Mouse (Mus musculus) cerebral cortex, adult 2 months (tissue): ENCODE data around the gene Mitf.

Experiments used
- WGBS: fragments of 180-500 bp; shearing (Covaris S2); methylation state at CpG from one replicate; pipeline ENCODE4 v1.1.7; 2018; 5-methylcytosine and 5-hydroxymethylcytosine counted together

Gene Mitf

GRCm38 (mm10) chr6:97882931-97883330 lies 76.1 kb downstream of the Mitf start:
- 61% methylated on average over 8 of the region's 8 CpGs for WGBS

GRCm38 (mm10) chr6:97883496-97883895 lies 76.6 kb downstream of the Mitf start:
- WGBS = 57% methylated on average over 2 of the region's 2 CpGs

GRCm38 (mm10) chr6:97884971-97885370 lies 78.1 kb downstream of the Mitf start:
- WGBS = 98% methylated on average over 4 of the region's 4 CpGs

GRCm38 (mm10) chr6:97885606-97886005 lies 78.8 kb downstream of the Mitf start:
- WGBS = 83% methylated on average over 3 of the region's 3 CpGs

GRCm38 (mm10) chr6:97887893-97888292 lies 81.0 kb downstream of the Mitf start:
- WGBS = 84% methylated on average over 4 of the region's 4 CpGs

GRCm38 (mm10) chr6:97888596-97888995 lies 81.7 kb downstream of the Mitf start:
- WGBS = 85% methylated on average over 3 of the region's 3 CpGs

GRCm38 (mm10) chr6:97893546-97893945 lies 86.7 kb downstream of the Mitf start:
- WGBS = 85% methylated on average over 5 of the region's 5 CpGs

GRCm38 (mm10) chr6:97897191-97897590 lies 90.3 kb downstream of the Mitf start:
- WGBS = 81% methylated on average over 6 of the region's 6 CpGs

GRCm38 (mm10) chr6:97898085-97898484 lies 91.2 kb downstream of the Mitf start:
- 81% methylated on average over 5 of the region's 5 CpGs for WGBS

GRCm38 (mm10) chr6:97901561-97901960 lies 94.7 kb downstream of the Mitf start:
- WGBS = 57% methylated on average over 5 of the region's 5 CpGs

GRCm38 (mm10) chr6:97902205-97902604 lies 95.4 kb downstream of the Mitf start:
- 97% methylated on average over 1 of the region's 1 CpGs for WGBS

GRCm38 (mm10) chr6:97914768-97915167 lies 107.9 kb downstream of the Mitf start:
- 95% methylated on average over 8 of the region's 8 CpGs for WGBS

GRCm38 (mm10) chr6:97916386-97916903 lies 109.6 kb downstream of the Mitf start:
- 74% methylated on average over 7 of the region's 7 CpGs for WGBS

GRCm38 (mm10) chr6:97918051-97918450 lies 111.2 kb downstream of the Mitf start:
- 65% methylated on average over 4 of the region's 4 CpGs for WGBS

GRCm38 (mm10) chr6:97918481-97918880 lies 111.6 kb downstream of the Mitf start:
- WGBS = 82% methylated on average over 7 of the region's 7 CpGs

GRCm38 (mm10) chr6:97919287-97919686 lies 112.4 kb downstream of the Mitf start:
- WGBS = 70% methylated on average over 8 of the region's 8 CpGs

GRCm38 (mm10) chr6:97921591-97921990 lies 114.7 kb downstream of the Mitf start:
- WGBS = 91% methylated on average over 6 of the region's 6 CpGs

GRCm38 (mm10) chr6:97924221-97924620 lies 117.4 kb downstream of the Mitf start:
- WGBS = 92% methylated on average over 3 of the region's 3 CpGs

GRCm38 (mm10) chr6:97929051-97929450 lies 122.2 kb downstream of the Mitf start:
- WGBS = 83% methylated on average over 3 of the region's 3 CpGs

GRCm38 (mm10) chr6:97929466-97929865 lies 122.6 kb downstream of the Mitf start:
- 75% methylated on average over 7 of the region's 7 CpGs for WGBS

GRCm38 (mm10) chr6:97937139-97937538 lies 130.3 kb downstream of the Mitf start:
- 76% methylated on average over 5 of the region's 5 CpGs for WGBS

- WGBS = 33% methylated on average over 11 of the region's 11 CpGs
Observed at GRCm38 (mm10) chr6:97937897-97938614, 131.2 kb downstream of the Mitf start.

- WGBS = 86% methylated on average over 12 of the region's 12 CpGs
Observed at GRCm38 (mm10) chr6:97940916-97941315, 134.1 kb downstream of the Mitf start.
